Mouse (Mus musculus) heart, embryonic 13.5 days (tissue): ENCODE results near the gene Insr. TPM values are rescaled to one million over a fixed set of nuclear protein-coding genes. Genes with fewer than 3 reads are reported as not detected.
A peak's percentile ranks its signal among the peaks of the same experiment; 100 is the strongest.

Experiments
- ATAC-seq: fragments of 200-750 bp; cut with Nextera tagmentation; 2 replicates; pipeline ENCODE4 v1.8.0; 2017; ENCODE audit warnings: moderate TSS enrichment; ENCODE audit not compliant: insufficient number of reproducible peaks, low FRiP score, low TSS enrichment; ENCODE audit errors: extremely low read depth
- H3K27ac ChIP-seq: fragments of 300-500 bp; sonication (generic); replicated peaks from 2 replicates; pipeline ENCODE4 v1.5.1; 2015; ENCODE audit warnings: moderate library complexity, mild to moderate bottlenecking, inconsistent platforms
- H3K27me3 ChIP-seq: fragments of 300-500 bp; sonication (generic); replicated peaks from 2 replicates; pipeline ENCODE4 v1.6.1; 2015; ENCODE audit warnings: mild to moderate bottlenecking, inconsistent platforms
- H3K36me3 ChIP-seq: fragments of 300-500 bp; sonication (generic); 2 replicates; pipeline ENCODE4 v1.6.1; 2015; ENCODE audit warnings: mild to moderate bottlenecking, inconsistent platforms
- H3K4me1 ChIP-seq: fragments of 300-500 bp; sonication (generic); 2 replicates; pipeline ENCODE4 v1.6.1; 2015; ENCODE audit warnings: inconsistent platforms
- H3K4me2 ChIP-seq: fragments of 300-500 bp; sonication (generic); 2 replicates; pipeline ENCODE4 v1.6.1; 2015; ENCODE audit warnings: inconsistent platforms, mild to moderate bottlenecking, moderate library complexity
- H3K4me3 ChIP-seq: fragments of 300-500 bp; sonication (generic); 2 replicates; pipeline ENCODE4 v1.5.1; 2015; ENCODE audit warnings: moderate library complexity, mild to moderate bottlenecking, inconsistent platforms
- H3K9ac ChIP-seq: fragments of 300-500 bp; sonication (generic); 2 replicates; pipeline ENCODE4 v1.6.1; 2015; ENCODE audit warnings: inconsistent platforms, mild to moderate bottlenecking, moderate library complexity
- H3K9me3 ChIP-seq: fragments of 300-500 bp; sonication (generic); 2 replicates; pipeline ENCODE4 v1.6.1; 2016; ENCODE audit warnings: inconsistent platforms
- WGBS: fragments of 180-500 bp; shearing (Covaris S2); methylation state at CpG from one replicate; pipeline ENCODE4 v1.1.7; 2015; ENCODE audit warnings: mixed read lengths; 5-methylcytosine and 5-hydroxymethylcytosine counted together
- polyA plus RNA-seq: library from polyadenylated mRNA; unstranded; fragments of >200 nt; fragmentation: Nextera tagmentation; extraction: Ambion mirVana; gene quantifications from 2 replicates; pipeline ENCODE4 v1.2.1, GENCODE M21; 2015

The Insr gene
- polyA plus RNA-seq, 1 experiment from 2014 or later, result 47.7 TPM

- H3K9ac ChIP-seq, result no peak overlapping the region
- no peak overlapping the region for H3K4me3 ChIP-seq
- H3K9me3 ChIP-seq, result no peaks in the 10 kb centered on the region
- peaks cover 69% of the 10 kb centered on the region for H3K36me3 ChIP-seq
- no peak overlapping the region for H3K27ac ChIP-seq
- H3K4me2 ChIP-seq, result no peak overlapping the region
- H3K4me1 ChIP-seq, result peaks cover 17% of the 10 kb centered on the region
- H3K27me3 ChIP-seq, result no peaks in the 10 kb centered on the region
- ATAC-seq, result no peak
- WGBS, result 86% methylated on average over 6 of the region's 6 CpGs
These were observed 26.8 kb downstream of the Insr start for GRCm38 (mm10) chr8:3252665-3253064.

- WGBS, result 95% methylated on average over 3 of the region's 3 CpGs
- Histone ChIP-seq H3K27ac (no peak overlapping the region), H3K4me3 (no peak overlapping the region)
These were observed 28.3 kb downstream of the Insr start for GRCm38 (mm10) chr8:3251101-3251500.

GRCm38 (mm10) chr8:3249886-3250285, 29.5 kb downstream of the Insr start:
- H3K9me3 ChIP-seq, result no peaks in the 10 kb centered on the region
- no peak overlapping the region for H3K27ac ChIP-seq
- no peak overlapping the region for H3K4me3 ChIP-seq
- 81% methylated on average over 2 of the region's 2 CpGs for WGBS
- H3K4me1 ChIP-seq, result peaks cover 14% of the 10 kb centered on the region
- no peaks in the 10 kb centered on the region for H3K27me3 ChIP-seq
- no peak overlapping the region for H3K4me2 ChIP-seq
- H3K36me3 ChIP-seq, result peaks cover 69% of the 10 kb centered on the region
- ATAC-seq, result no peak
- no peak overlapping the region for H3K9ac ChIP-seq

More at GRCm38 (mm10) chr8:3251101-3251500, 28.3 kb downstream of the Insr start:
- ATAC-seq, result no peak
- no peak overlapping the region for H3K9ac ChIP-seq
- peaks cover 19% of the 10 kb centered on the region for H3K4me1 ChIP-seq
- H3K27me3 ChIP-seq, result no peaks in the 10 kb centered on the region
- H3K36me3 ChIP-seq, result peaks cover 67% of the 10 kb centered on the region
- no peaks in the 10 kb centered on the region for H3K9me3 ChIP-seq
- H3K4me2 ChIP-seq, result no peak overlapping the region

- H3K4me3 ChIP-seq, result no peak overlapping the region
- no peaks in the 10 kb centered on the region for H3K27me3 ChIP-seq
- H3K4me1 ChIP-seq, result peaks cover 14% of the 10 kb centered on the region
- no peak overlapping the region for H3K27ac ChIP-seq
- H3K4me2 ChIP-seq, result no peak overlapping the region
- H3K9me3 ChIP-seq, result no peaks in the 10 kb centered on the region
- H3K9ac ChIP-seq, result no peak overlapping the region
- H3K36me3 ChIP-seq, result peaks cover 58% of the 10 kb centered on the region
- 82% methylated on average over 5 of the region's 5 CpGs for WGBS
- ATAC-seq, result no peak
These were observed 30.7 kb downstream of the Insr start for GRCm38 (mm10) chr8:3248704-3249103.

- Histone ChIP-seq H3K4me1 (peaks cover 14% of the 10 kb centered on the region), H3K4me3 (no peak overlapping the region), H3K27ac (peak overlapping the region; percentile 71), H3K27me3 (no peaks in the 10 kb centered on the region), H3K9ac (no peak overlapping the region), H3K9me3 (no peaks in the 10 kb centered on the region), H3K36me3 (peaks cover 51% of the 10 kb centered on the region), H3K4me2 (peak overlapping the region; percentile 8; the same call in 1 of the 2 replicates)
- WGBS, result 50% methylated on average over 1 of the region's 1 CpGs
- ATAC-seq, result no peak
These were observed 32.3 kb downstream of the Insr start for GRCm38 (mm10) chr8:3247129-3247528.

GRCm38 (mm10) chr8:3243229-3243628, 36.2 kb downstream of the Insr start:
- Histone ChIP-seq H3K4me3 (no peak overlapping the region), H3K4me2 (no peak overlapping the region), H3K4me1 (peaks cover 31% of the 10 kb centered on the region), H3K27ac (no peak overlapping the region), H3K27me3 (no peaks in the 10 kb centered on the region), H3K9me3 (no peaks in the 10 kb centered on the region), H3K36me3 (peaks cover 27% of the 10 kb centered on the region), H3K9ac (no peak overlapping the region)
- ATAC-seq, result no peak
- 88% methylated on average over 4 of the region's 4 CpGs for WGBS

GRCm38 (mm10) chr8:3240725-3241124, 38.7 kb downstream of the Insr start:
- WGBS, result 93% methylated on average over 3 of the region's 3 CpGs
- Histone ChIP-seq H3K9me3 (no peaks in the 10 kb centered on the region), H3K27me3 (no peaks in the 10 kb centered on the region), H3K27ac (no peak overlapping the region), H3K9ac (no peak overlapping the region), H3K36me3 (peaks cover 15% of the 10 kb centered on the region), H3K4me3 (no peak overlapping the region), H3K4me2 (no peak overlapping the region), H3K4me1 (peaks cover 41% of the 10 kb centered on the region)
- no peak for ATAC-seq

- Histone ChIP-seq H3K27me3 (no peaks in the 10 kb centered on the region), H3K4me3 (no peak overlapping the region), H3K27ac (no peak overlapping the region), H3K4me1 (peaks cover 46% of the 10 kb centered on the region), H3K4me2 (no peak overlapping the region), H3K9ac (no peak overlapping the region), H3K9me3 (no peaks in the 10 kb centered on the region), H3K36me3 (peaks cover 7% of the 10 kb centered on the region)
- 69% methylated on average over 3 of the region's 3 CpGs for WGBS
- ATAC-seq, result no peak
These were observed 39.8 kb downstream of the Insr start for GRCm38 (mm10) chr8:3239641-3240040.

GRCm38 (mm10) chr8:3238792-3239191, 40.6 kb downstream of the Insr start:
- H3K36me3 ChIP-seq, result peaks cover 7% of the 10 kb centered on the region
- peaks cover 46% of the 10 kb centered on the region for H3K4me1 ChIP-seq
- no peak overlapping the region for H3K27ac ChIP-seq
- H3K27me3 ChIP-seq, result no peaks in the 10 kb centered on the region
- no peaks in the 10 kb centered on the region for H3K9me3 ChIP-seq
- no peak for ATAC-seq
- WGBS, result 77% methylated on average over 3 of the region's 3 CpGs
- no peak overlapping the region for H3K9ac ChIP-seq
- H3K4me2 ChIP-seq, result no peak overlapping the region
- H3K4me3 ChIP-seq, result no peak overlapping the region

- peaks cover 54% of the 10 kb centered on the region for H3K4me1 ChIP-seq
- H3K9me3 ChIP-seq, result no peaks in the 10 kb centered on the region
- H3K4me2 ChIP-seq, result peak overlapping the region; percentile 27
- ATAC-seq, result no peak
- H3K9ac ChIP-seq, result peak overlapping the region; percentile 59; the same call in 1 of the 2 replicates
- WGBS, result 30% methylated on average over 5 of the region's 5 CpGs
- peak overlapping the region; percentile 72 for H3K27ac ChIP-seq
- no peaks in the 10 kb centered on the region for H3K27me3 ChIP-seq
- H3K4me3 ChIP-seq, result no peak overlapping the region
- H3K36me3 ChIP-seq, result peaks cover 5% of the 10 kb centered on the region; the same call in 1 of the 2 replicates
These were observed 42.1 kb downstream of the Insr start for GRCm38 (mm10) chr8:3237319-3237718.

- Histone ChIP-seq H3K9ac (no peak overlapping the region), H3K27ac (peak overlapping the region; percentile 72; the same call in 1 of the 2 replicates), H3K4me1 (peaks cover 61% of the 10 kb centered on the region), H3K9me3 (no peaks in the 10 kb centered on the region), H3K36me3 (no peaks in the 10 kb centered on the region), H3K4me2 (no peak overlapping the region), H3K4me3 (no peak overlapping the region), H3K27me3 (no peaks in the 10 kb centered on the region)
- no peak for ATAC-seq
- 54% methylated on average over 3 of the region's 3 CpGs for WGBS
These were observed 43.1 kb downstream of the Insr start for GRCm38 (mm10) chr8:3236277-3236676.

GRCm38 (mm10) chr8:3234569-3234968, 44.8 kb downstream of the Insr start:
- no peak for ATAC-seq
- 84% methylated on average over 3 of the region's 3 CpGs for WGBS
- peaks cover 73% of the 10 kb centered on the region for H3K4me1 ChIP-seq

More at GRCm38 (mm10) chr8:3234569-3234968, 44.8 kb downstream of the Insr start:
- H3K4me3 ChIP-seq, result no peak overlapping the region
- H3K9me3 ChIP-seq, result no peaks in the 10 kb centered on the region
- H3K36me3 ChIP-seq, result no peaks in the 10 kb centered on the region
- no peak overlapping the region for H3K27ac ChIP-seq
- no peak overlapping the region for H3K9ac ChIP-seq
- no peaks in the 10 kb centered on the region for H3K27me3 ChIP-seq
- no peak overlapping the region for H3K4me2 ChIP-seq
